Mouse (Mus musculus) liver, adult 2 months (tissue): ENCODE results near the gene Fcmr. TPM values are rescaled to one million over a fixed set of nuclear protein-coding genes. Genes with fewer than 3 reads are reported as not detected.

ENCODE experiments used
- DNase-seq: peaks from one replicate; pipeline ENCODE4 v3.0.0-alpha.2; 2011; ENCODE audit warnings: low read depth, low spot score; ENCODE audit errors: extremely low read depth
- H3K27ac ChIP-seq: fragments of 200-500 bp; replicated peaks from 2 replicates; pipeline ENCODE4 v1.5.1; 2012; ENCODE audit warnings: low read depth, mild to moderate bottlenecking, control low read depth, inconsistent platforms, low read length; ENCODE audit not compliant: insufficient read depth
- H3K27me3 ChIP-seq: fragments of 200-500 bp; 2 replicates; pipeline ENCODE4 v1.6.1; 2012; ENCODE audit warnings: mild to moderate bottlenecking, moderate library complexity, low read length, inconsistent platforms; ENCODE audit not compliant: control insufficient read depth, insufficient read depth
- H3K36me3 ChIP-seq: fragments of 200-500 bp; 2 replicates; pipeline ENCODE4 v1.6.1; 2012; ENCODE audit warnings: low read length, inconsistent platforms; ENCODE audit not compliant: control insufficient read depth, insufficient read depth
- H3K4me1 ChIP-seq: fragments of 200-500 bp; 2 replicates; pipeline ENCODE4 v1.6.1; 2011; ENCODE audit warnings: low read length; ENCODE audit not compliant: control insufficient read depth, insufficient read depth
- H3K4me3 ChIP-seq: fragments of 200-500 bp; 2 replicates; pipeline ENCODE4 v1.5.1; 2011; ENCODE audit warnings: low read depth, mild to moderate bottlenecking, control low read depth, low read length, moderate library complexity; ENCODE audit not compliant: insufficient read depth
- H3K79me2 ChIP-seq: fragments of 200-500 bp; 2 replicates; pipeline ENCODE4 v1.6.1; 2012; ENCODE audit warnings: inconsistent platforms, mild to moderate bottlenecking, low read length, moderate library complexity; ENCODE audit not compliant: control insufficient read depth, insufficient read depth
- H3K9ac ChIP-seq: fragments of 200-500 bp; 2 replicates; pipeline ENCODE4 v1.6.1; 2012; ENCODE audit warnings: low read depth, mild to moderate bottlenecking, control low read depth, inconsistent platforms, low read length
- CTCF ChIP-seq: fragments of 200-500 bp; IDR thresholded peaks from 2 replicates; pipeline ENCODE4 v1.5.1; 2011; ENCODE audit warnings: low read depth, low read length, control low read depth
- POLR2A ChIP-seq: fragments of 200-500 bp; IDR thresholded peaks from 2 replicates; pipeline ENCODE4 v1.6.1; 2011; ENCODE audit warnings: low read length, control low read depth; ENCODE audit not compliant: insufficient read depth; ENCODE audit errors: extremely low read depth
- WGBS: fragments of 180-500 bp; shearing (Covaris S2); methylation state at CpG from one replicate; pipeline ENCODE4 v1.1.7; 2018; 5-methylcytosine and 5-hydroxymethylcytosine counted together
- polyA plus RNA-seq: library from polyadenylated mRNA; depleted of rRNA; stranded (reverse); fragments of >200 nt; gene quantifications from 2 replicates; pipeline ENCODE4 v1.2.3, GENCODE M21; 2012
- total RNA-seq: library from RNA; depleted of rRNA; stranded (reverse); fragments of >200 nt; gene quantifications from 2 replicates; pipeline ENCODE4 v1.2.3, GENCODE M21; 2014

Fcmr gene
- total and polyA plus RNA-seq, 2 experiments: 0.09 to 2.6 TPM

DNA sequence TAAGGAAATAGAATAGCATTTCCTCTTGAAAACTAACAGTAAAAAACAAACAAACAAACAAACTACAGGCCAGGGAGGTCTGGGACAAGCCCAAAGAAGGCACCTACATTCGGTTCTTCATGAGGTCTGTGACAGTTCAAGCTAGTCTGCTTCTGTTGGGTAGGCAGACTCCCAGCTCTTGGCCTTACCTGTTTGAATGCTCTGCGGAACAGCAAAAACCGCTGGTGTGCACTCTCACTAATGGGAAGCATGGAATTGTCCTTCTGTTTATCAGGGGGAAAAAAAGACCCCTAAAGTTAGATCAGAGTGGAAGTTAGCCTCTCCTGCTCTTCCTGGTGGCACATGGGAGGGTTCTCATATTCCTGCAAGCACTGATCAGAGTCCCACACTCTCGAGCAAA, 17.7 kb downstream of the Fcmr start:
- 78% methylated on average over 4 of the region's 4 CpGs for WGBS
- H3K27ac ChIP-seq: no peak overlapping the region
- H3K27me3 ChIP-seq: peaks cover under 1% of the 10 kb centered on the region; the same call in 1 of the 2 replicates
- H3K9ac ChIP-seq: no peak overlapping the region
- no peak overlapping the region for H3K4me3 ChIP-seq
- DNase-seq: no peak
- no peaks in the 10 kb centered on the region for H3K36me3 ChIP-seq
- TF ChIP-seq POLR2A (no peak), CTCF (no peak)
- H3K79me2 ChIP-seq: no peaks in the 10 kb centered on the region
- no peaks in the 10 kb centered on the region for H3K4me1 ChIP-seq

DNA sequence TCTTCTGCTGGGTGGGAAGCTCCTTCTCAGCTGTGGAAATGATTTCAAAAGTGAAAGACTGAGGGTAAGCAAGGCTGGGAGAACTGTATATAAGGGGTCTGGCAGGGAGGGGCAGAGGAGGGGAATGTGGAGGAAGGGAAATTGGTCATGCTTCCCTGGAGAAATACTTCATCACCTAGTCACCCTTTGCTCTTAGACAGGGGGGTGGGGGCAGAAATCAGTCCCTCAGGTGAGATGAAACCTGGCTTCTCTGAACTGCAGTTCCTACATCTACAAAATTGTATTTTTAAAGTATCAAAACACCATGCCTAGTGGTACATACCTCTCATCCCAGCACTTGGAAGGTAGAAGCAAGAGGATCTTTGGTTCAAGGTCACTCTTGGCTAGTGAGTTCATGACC, 21.9 kb downstream of the Fcmr start, which contains the start of gene Il24:
Il24 (minus strand) TSS at position 101 of the 400 bp plus-strand sequence.
- no peak within 1 kb of the TSS for H3K9ac ChIP-seq
- no peaks in the 10 kb centered on the region for H3K27me3 ChIP-seq
- no peak for TF ChIP-seq CTCF
- no peaks in the 10 kb centered on the region for H3K36me3 ChIP-seq
- H3K4me3 ChIP-seq: no peak within 1 kb of the TSS
- H3K79me2 ChIP-seq: no peaks in the 10 kb centered on the region
- H3K4me1 ChIP-seq: no peaks in the 10 kb centered on the region
- no peak within 1 kb of the TSS for H3K27ac ChIP-seq
- DNase-seq: no peak

DNA sequence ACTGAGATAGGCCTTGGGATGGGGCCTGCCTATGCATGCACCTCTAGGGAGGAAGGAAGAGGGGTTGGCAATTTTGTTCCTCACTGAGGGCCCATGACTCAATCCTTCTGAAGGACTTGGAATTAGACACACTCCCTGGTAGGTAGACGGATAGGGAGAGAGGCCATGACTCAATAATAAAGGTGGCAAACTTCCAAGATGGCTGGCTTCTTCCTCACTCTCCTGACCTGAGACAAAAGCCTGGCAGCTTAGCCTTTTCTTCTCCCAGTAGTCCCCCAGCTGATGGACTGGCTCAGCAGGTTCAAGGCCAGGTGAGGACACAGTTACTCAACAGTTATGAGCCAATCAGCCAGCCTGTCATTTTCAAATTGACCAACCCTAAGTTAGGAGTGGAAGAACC, 27.0 kb downstream of the Fcmr start:
- no peaks in the 10 kb centered on the region for H3K79me2 ChIP-seq
- no peak overlapping the region for H3K9ac ChIP-seq
- no peaks in the 10 kb centered on the region for H3K36me3 ChIP-seq
- no peak overlapping the region for H3K4me3 ChIP-seq
- no peaks in the 10 kb centered on the region for H3K4me1 ChIP-seq
- no peaks in the 10 kb centered on the region for H3K27me3 ChIP-seq
- H3K27ac ChIP-seq: no peak overlapping the region
- TF ChIP-seq POLR2A: no peak
- TF ChIP-seq CTCF: no peak
- WGBS: 70% methylated on average over 1 of the region's 1 CpGs
- no peak for DNase-seq

DNA sequence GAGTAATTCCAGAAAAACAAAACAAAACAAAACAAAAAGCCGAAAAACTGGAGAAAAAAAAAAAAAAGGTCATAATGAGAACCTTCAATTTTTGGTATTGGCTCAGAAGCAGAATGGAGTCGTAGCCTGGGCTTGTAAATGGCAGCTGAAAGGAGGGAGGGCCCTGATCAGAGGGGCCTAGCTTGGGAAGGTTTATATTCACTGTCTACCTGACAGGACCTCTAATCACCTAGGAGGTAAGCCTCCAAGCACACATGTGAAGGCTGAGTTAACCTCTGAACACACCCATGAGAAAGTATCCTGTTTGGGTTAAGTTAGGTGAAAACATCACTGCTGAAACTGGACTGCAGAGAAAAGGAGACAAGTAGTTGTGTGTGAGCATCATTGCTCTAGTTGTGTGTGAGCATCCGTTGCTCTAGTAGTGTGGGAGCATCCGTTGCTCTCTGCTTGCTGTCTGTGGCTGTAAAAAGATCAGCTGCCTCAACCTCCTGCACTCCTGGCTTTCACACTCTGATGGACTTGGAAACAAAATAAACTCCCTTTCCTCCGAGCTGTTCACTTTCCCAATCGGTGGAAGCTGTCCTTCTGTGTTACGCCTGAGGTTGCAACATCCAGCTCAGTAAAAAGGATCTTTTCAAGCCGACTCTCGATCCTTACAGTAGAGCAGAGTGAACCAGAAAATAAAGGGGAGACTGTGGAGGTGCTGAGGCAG, 28.0 kb downstream of the Fcmr start:
- TF ChIP-seq CTCF (no peak), POLR2A (no peak)
- no peaks in the 10 kb centered on the region for H3K4me1 ChIP-seq
- H3K36me3 ChIP-seq: no peaks in the 10 kb centered on the region
- no peak for DNase-seq
- H3K27me3 ChIP-seq: no peaks in the 10 kb centered on the region
- no peak overlapping the region for H3K4me3 ChIP-seq
- WGBS: 75% methylated on average over 9 of the region's 9 CpGs
- no peaks in the 10 kb centered on the region for H3K79me2 ChIP-seq
- no peak overlapping the region for H3K27ac ChIP-seq
- H3K9ac ChIP-seq: no peak overlapping the region

DNA sequence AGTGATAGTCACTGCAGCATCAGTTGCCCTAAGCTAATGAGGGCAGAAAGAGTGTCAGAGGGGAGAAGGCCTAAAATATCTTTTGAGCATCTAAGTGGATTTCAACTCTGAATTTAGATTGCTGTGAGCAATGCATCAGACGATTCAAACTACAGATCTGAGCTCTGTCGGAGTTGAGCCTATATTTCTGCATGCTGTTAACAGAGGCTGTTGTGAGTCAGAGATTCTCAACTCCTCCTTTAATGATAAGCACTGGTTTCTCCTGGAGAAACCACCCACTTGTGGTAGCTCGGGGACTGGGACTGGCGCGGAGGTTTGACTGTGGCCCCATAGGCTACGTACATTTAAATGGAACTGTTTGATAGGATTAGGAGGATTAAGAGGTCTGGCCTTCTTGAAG, 29.0 kb downstream of the Fcmr start:
- 82% methylated on average over 6 of the region's 6 CpGs for WGBS
- H3K9ac ChIP-seq: no peak overlapping the region
- TF ChIP-seq POLR2A (no peak), CTCF (no peak)
- no peaks in the 10 kb centered on the region for H3K79me2 ChIP-seq
- H3K36me3 ChIP-seq: no peaks in the 10 kb centered on the region
- no peak for DNase-seq
- no peaks in the 10 kb centered on the region for H3K27me3 ChIP-seq
- H3K4me1 ChIP-seq: no peaks in the 10 kb centered on the region
- H3K4me3 ChIP-seq: no peak overlapping the region
- H3K27ac ChIP-seq: no peak overlapping the region

DNA sequence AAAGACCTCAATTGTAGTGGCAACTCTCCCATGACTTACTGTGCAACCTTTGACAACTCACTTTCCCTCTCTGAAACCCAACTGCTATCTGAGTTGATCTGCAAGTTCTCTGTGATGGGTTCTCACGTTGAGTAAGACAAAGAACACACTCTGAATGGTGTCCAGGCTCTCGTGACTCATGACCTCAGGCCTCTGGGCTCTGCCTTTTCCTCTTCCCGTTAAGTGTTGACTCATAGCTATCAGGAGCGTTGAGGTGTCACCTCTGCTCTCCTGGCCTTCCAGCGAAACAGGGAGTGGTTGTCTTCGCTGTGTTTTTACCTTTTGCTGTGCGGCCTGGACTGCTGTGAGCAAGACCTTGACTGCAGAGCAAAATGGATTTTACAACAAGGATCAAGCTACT, 37.0 kb downstream of the Fcmr start:
- no peak for DNase-seq
- 72% methylated on average over 7 of the region's 7 CpGs for WGBS
- no peak overlapping the region for H3K4me3 ChIP-seq
- H3K27me3 ChIP-seq: no peaks in the 10 kb centered on the region
- H3K9ac ChIP-seq: no peak overlapping the region
- TF ChIP-seq CTCF (no peak), POLR2A (no peak)
- no peaks in the 10 kb centered on the region for H3K36me3 ChIP-seq
- no peak overlapping the region for H3K27ac ChIP-seq
- H3K4me1 ChIP-seq: no peaks in the 10 kb centered on the region
- H3K79me2 ChIP-seq: no peaks in the 10 kb centered on the region
